Mouse (Mus musculus) liver, adult (tissue): ENCODE measurements around the gene Gm20388.
A peak's percentile ranks its signal among the peaks of the same experiment; 100 is the strongest.

Experiments used
- GATA4 ChIP-seq: IDR thresholded peaks from 2 replicates; pipeline ENCODE4 v1.6.1; 2014; ENCODE audit warnings: mild to moderate bottlenecking, low read length; ENCODE audit not compliant: insufficient replicate concordance

The Gm20388 gene

GRCm38 (mm10) chr8:122500856-122501255, 2590.2 kb downstream of the Gm20388 start:
- no peak for TF ChIP-seq GATA4

DNA sequence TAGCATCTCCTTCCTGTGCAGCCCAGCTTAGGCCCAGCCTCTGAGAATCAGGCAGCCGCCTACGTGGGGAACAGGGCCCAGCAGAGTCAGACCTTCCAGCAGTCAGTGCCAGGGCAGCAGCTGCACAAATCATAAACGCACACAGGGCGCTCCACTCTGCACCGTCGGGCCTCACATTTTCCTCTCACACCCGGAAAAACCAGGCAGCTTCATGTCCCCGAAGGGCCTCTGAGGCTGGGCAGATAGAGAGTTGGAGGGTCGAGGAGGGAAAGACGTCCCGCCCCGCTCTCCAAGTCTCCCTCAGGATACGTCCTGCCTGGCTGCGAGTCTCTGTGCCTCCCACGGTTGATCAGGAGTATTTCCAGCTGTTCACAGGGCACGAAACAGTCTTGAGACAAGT, 2600.9 kb downstream of the Gm20388 start:
- TF ChIP-seq GATA4: no peak

DNA sequence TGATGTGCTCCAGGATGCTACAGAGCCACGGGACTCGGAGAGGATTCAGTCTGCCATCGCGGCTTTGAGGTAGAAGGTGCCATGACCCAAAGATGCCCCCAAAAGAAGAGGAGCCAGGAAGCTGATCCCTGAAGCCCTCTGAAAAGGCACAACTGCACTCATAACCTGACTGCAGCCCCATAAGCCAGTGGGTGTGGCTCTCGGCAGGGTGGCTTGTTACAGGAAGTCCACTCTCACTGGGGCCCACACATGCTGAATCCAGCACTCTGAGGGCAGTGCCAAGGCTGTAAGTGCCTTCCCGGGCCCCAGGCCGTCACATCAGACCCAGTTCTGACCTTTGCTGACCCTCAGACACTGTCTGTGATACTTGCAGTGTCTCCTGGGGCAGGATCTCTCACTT, 2601.8 kb downstream of the Gm20388 start:
- TF ChIP-seq GATA4: no peak

DNA sequence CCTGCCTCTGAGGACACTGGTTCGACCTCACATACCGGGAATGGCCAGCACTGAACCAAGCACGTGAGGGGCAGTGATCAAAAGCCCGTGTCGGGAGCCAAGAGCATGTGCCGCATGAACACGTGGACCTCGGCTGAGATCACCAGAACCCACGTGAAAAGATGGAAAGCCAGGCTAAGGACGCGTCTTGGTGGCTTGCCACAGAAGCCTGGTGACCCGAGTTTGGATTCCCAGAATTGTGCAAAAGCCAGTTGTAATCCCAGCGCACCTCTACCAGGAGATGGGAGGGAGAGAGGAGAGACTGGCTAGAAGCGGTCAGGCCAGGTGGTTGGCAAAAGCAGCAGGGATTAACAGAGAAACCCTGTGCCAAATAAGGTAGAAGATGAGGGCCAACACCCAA, 2605.1 kb downstream of the Gm20388 start:
- no peak for TF ChIP-seq GATA4

DNA sequence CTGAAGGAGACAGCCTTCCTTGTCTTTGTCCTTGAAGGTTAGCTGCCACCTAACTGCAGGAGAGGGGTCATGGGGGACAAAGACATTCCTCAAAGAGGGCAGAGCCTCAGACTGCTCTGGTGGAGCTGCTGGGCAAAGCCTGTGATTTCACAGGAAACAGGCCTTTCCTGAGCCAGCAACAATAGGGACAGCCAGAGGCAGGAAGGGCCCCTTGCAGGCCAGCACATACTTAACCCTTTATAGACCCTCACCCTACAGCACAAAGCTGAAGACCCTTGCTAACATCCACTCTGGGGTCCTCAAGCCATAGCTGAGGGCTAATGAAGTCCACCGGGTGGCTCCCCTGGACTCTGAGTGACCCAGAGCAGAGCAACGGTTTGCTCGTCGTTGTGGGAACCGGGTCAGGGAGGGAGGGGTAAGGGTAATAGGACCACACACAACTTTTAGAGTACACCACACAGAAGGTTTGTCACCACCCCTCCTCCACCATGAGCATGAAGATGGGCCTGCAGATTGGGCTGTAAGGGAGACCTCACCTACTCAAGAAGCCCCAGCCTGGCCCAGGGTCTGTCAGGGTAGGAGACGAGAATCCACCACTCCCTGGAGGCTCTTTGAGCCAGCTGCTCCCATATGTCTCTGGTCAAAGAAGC, 2607.0 kb downstream of the Gm20388 start:
- peak; percentile 32; the same call in 1 of the 2 replicates for TF ChIP-seq GATA4

- TF ChIP-seq GATA4: no peak
Measured at GRCm38 (mm10) chr8:122520611-122521010, 2610.0 kb downstream of the Gm20388 start.

- no peak for TF ChIP-seq GATA4
Measured at GRCm38 (mm10) chr8:122522796-122523651, 2612.4 kb downstream of the Gm20388 start.

DNA sequence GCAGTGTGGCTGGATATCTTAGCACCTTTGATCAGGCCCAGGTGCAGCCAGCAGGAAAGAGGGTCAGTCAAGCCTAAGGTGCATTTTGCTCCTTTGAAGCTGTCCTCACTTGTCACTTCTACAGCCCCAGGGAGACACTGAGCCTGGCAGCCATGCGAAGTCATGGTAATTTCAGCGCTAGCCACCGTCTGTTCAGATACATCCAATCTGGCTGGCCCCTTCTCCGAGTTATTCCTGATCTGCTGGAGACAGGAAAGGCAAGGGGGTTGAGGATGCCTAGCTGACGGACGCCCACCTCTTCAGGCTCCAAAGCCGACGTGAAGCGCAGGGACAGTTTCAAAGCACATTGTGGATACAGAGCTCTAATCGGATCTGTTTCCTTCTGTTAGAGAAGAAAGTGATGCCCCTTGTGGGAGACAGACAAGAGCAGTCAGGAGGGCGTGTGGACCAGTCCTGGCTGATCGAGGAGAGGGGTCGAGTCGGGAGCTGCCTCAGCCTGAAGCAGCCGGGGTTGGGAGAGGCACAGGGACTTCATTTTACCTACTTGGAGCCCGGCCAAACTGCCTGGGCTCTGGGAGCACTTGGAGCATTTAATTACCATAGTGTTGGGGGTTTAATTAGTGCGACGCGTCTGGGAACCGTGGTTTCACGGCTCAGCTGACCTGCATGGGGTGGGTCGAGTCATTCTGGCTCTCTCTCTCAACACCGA, 2613.2 kb downstream of the Gm20388 start:
- no peak for TF ChIP-seq GATA4

DNA sequence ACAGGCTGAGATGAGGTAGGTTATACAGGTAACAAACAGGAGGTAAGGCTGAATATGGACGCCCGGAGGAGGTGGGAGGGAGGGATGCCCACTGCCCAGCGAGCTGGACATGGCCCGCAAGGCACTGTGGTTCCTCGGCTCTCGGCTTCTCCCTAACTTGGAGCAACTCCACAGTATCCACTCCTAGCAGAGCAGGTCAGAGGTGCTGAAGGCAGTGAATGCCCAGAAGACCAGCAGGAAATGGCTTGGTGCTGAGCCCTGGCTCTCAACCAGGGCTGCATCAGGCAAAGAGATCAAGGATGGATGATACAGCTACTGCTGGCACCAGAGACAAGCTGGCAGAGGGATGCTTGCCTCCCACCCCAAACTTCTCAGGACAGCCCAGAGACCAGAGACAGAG, 2613.9 kb downstream of the Gm20388 start:
- TF ChIP-seq GATA4: no peak

- TF ChIP-seq GATA4: no peak
Measured at GRCm38 (mm10) chr8:122525004-122525403, 2614.4 kb downstream of the Gm20388 start.

GRCm38 (mm10) chr8:122526084-122526483, 2615.4 kb downstream of the Gm20388 start:
- no peak for TF ChIP-seq GATA4

DNA sequence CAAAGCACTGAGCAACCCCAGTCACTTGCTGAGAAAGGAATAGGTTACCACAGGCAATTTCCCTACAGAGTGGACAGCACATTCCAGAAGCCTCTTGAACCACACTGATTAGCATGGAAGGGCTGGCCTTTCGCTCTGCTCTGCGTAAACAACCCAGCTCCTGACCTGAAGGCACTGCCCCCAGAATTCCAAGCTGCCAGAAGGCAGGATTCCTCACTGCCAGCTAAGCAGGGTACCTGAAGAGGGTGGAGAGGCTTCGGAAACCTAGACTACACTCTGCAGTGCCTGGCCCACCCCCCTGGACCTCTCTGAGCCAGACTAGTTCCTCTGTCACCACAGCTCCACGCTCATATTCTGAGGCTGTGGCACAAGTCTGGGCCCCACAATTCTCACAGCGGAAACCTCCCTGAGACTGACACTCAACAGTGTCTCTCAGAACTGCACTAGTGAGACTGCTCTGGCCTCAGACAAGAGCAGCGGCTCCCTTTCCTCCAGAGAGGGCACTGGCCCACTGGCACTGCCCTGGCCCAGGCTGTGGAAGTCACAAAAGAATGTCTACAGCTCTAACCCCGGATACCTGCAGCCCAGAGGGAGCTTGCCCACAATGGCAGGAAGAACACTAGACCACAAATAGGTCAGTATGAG, 2616.0 kb downstream of the Gm20388 start:
- no peak for TF ChIP-seq GATA4

- no peak for TF ChIP-seq GATA4
Measured at GRCm38 (mm10) chr8:122527937-122528336, 2617.3 kb downstream of the Gm20388 start.

- no peak for TF ChIP-seq GATA4
Measured at GRCm38 (mm10) chr8:122529159-122529558, 2618.5 kb downstream of the Gm20388 start.

GRCm38 (mm10) chr8:122531312-122531711, 2620.7 kb downstream of the Gm20388 start:
- no peak for TF ChIP-seq GATA4
